Mouse (Mus musculus) cerebellum, postnatal 4 days (tissue): ENCODE data around the gene Gss.
A peak's percentile ranks its signal among the peaks of the same experiment; 100 is the strongest.
"Not testable (repeated sequence)": the region's sequence is repeated elsewhere in the genome, so short reads cannot be mapped to it uniquely, and the experiment has no call there.

Experiments
- DNase-seq, 2 experiments: peaks; one replicate each; pipeline ENCODE4 v3.0.0; 2022; ENCODE audit warnings: low spot score in 2 of 2, mixed read lengths in 1 of 2

The Gss gene

GRCm38 (mm10) chr2:155574700-155575099, 17.9 kb downstream of the Gss start:
- DNase-seq, result peak in 1 of 2 experiments; percentile 38

DNA sequence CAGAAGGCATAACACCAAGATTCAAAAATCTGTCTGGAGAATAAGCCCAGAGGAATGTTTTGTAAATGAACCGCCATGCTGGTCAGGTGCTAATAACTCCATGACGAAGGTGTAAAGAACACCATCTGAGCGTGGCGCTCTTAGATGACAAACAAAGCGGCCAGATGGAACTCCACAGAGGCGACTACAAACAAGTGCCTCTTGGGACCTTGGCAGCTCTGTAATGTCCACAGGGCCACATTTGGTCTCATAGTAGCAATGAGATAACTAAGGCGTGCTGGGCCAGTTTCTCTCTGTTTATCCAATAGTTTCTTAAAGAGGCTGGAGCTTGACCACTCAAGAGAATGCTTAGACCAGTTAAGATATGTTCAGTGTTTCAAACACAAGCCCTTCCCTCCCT, 18.6 kb downstream of the Gss start:
- DNase-seq, result no peak

DNA sequence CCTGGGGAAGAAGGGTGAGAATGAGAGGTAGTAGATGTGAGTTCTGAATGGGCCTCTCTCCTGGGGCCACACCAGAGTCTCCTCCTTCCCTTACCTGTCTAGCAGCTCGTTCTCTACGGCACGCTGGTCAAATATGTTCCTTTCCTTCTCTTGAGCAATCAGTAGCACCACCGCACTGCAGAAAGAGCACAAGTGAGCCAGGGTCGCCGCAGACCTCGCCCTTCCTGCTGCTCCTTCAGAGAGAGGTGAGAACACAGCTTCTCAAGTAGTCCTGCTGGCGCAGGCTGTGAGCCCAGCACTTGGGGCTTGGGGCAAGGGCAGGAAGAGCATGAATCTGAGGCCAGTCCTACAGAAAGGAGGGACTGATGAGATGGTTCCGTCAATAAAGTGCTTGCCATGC, 19.6 kb downstream of the Gss start:
- DNase-seq, result no peak

DNA sequence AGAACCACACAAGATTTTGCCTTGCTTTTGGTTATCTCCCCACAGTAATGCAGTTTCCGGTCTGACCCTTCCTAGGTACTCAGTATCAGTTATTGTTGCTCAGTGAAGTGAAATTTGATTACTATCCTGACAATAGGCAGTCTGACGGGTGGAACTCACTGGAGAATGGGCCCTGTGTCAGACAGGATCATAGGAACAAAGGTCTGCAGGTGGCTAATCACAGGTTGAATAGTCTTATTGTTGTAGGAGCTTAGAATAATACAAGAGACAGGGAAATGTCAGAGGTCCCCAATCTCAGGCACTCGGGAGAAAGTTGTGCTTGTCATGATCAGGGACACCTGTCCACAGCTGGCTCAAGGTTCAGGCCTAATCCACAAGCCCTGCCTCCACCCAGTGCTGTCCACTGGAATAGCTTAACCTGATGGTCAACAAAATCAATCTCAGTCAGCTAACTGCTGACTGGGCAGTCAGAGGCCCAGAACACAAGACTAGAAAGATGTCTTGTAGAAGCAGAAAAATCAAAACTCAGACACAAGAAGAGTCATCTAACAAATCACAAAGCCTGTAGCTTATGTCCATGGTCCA, 23.3 kb downstream of the Gss start:
- DNase-seq, result no peak

- DNase-seq, result no peak
Measured at GRCm38 (mm10) chr2:155567751-155568150, 24.9 kb downstream of the Gss start.

- no peak for DNase-seq
Measured at GRCm38 (mm10) chr2:155562934-155563333, 29.7 kb downstream of the Gss start.

DNA sequence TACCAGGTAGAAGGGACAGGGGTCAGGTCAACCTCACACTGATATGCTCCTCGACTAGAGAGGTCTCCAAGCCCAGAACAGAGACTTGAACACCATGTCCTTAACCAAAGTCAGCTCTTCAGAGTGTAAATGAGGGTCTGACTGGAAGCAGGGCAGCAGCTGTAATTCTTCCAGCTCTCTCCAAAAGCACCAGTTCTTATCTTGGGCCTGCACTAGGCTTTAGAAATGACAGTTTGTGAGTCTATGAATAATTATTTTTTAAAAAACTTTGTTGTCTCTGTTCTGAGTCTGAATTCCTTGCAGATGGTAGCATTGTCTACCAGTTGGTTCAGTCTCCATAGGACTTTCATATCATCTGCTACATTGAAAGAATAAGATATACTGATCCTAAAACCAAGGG, 30.4 kb downstream of the Gss start:
- no peak for DNase-seq

DNA sequence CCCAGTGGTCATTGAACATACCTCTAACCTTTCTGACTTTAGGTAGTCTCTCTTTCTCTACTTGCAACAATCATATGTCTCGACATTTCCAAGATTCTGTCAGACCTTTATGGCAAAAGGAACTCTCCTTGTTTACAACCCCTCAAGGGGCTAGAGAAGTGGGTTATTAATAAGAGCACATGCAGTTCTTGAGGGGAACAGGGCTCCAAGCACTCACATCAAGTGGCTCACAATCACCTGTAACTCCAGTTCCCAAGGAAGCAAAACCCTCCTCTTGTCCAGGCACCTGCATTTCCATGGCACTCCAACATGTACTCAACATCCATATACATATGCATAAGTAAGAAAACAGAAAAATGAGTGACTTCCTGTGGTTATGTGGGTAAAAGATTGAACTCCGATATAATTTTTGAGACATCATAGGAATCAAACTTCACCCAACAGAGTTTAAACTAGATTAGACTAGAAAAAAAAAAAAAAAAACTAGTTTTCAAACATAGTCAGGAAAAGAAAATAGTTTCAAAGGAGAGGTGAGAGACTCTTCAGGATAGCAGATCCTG, 38.1 kb downstream of the Gss start:
- DNase-seq, result no peak

- DNase-seq, result no peak
Measured at GRCm38 (mm10) chr2:155552949-155553354, 39.7 kb downstream of the Gss start.

- no peak for DNase-seq
Measured at GRCm38 (mm10) chr2:155552336-155552735, 40.3 kb downstream of the Gss start.

DNA sequence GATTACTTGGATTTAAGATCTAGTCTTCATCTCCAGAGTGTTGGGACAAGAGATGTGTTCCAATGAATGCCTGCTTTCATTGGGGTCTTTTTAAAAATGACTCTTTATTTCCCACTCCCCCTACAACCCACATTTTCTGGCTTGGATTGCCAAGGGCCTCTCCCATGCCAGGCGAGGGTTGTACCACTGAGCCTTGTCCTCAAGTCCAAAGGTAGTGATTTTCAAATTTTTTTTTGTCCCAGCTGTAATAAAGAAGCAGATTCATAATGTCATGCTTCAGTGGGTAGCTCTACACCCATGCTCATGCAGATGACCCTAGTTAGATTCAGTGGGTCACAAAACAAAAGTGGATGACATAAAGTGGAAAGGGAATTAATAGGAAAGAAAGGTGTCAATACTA, 45.7 kb downstream of the Gss start:
- DNase-seq, result no peak

GRCm38 (mm10) chr2:155540822-155541458, 51.7 kb downstream of the Gss start:
- DNase-seq, result no peak

- DNase-seq, result no peak
Measured at GRCm38 (mm10) chr2:155539696-155540095, 52.9 kb downstream of the Gss start.

- not testable (repeated sequence) for DNase-seq
Measured at GRCm38 (mm10) chr2:155538463-155539057, 54.0 kb downstream of the Gss start.

GRCm38 (mm10) chr2:155537761-155538462, 54.7 kb downstream of the Gss start:
- DNase-seq, result no peak

DNA sequence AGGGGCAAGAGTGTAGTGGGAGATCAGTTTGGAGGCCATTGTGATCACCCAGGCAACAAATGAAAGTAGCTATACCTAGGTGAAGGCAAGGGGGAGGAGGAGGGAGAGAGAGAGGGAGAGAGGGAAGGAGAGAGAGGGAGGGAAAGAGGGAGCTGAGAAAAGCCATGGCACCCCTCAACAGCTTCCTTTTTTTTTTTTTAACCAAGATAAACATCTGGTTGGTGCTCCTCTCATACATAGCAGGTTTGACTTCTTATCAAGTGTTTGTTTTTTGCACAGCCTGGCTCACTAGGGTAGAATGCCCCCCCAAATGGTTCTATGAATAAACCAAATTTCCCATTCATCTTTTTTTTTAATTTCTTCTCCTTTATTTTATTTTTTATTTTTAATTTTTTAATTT, 56.3 kb downstream of the Gss start:
- DNase-seq, result no peak

GRCm38 (mm10) chr2:155527367-155527766, 65.2 kb downstream of the Gss start:
- DNase-seq, result no peak

GRCm38 (mm10) chr2:155524378-155524777, 68.2 kb downstream of the Gss start:
- DNase-seq, result no peak

- no peak for DNase-seq
Measured at GRCm38 (mm10) chr2:155523706-155524105, 68.9 kb downstream of the Gss start.

DNA sequence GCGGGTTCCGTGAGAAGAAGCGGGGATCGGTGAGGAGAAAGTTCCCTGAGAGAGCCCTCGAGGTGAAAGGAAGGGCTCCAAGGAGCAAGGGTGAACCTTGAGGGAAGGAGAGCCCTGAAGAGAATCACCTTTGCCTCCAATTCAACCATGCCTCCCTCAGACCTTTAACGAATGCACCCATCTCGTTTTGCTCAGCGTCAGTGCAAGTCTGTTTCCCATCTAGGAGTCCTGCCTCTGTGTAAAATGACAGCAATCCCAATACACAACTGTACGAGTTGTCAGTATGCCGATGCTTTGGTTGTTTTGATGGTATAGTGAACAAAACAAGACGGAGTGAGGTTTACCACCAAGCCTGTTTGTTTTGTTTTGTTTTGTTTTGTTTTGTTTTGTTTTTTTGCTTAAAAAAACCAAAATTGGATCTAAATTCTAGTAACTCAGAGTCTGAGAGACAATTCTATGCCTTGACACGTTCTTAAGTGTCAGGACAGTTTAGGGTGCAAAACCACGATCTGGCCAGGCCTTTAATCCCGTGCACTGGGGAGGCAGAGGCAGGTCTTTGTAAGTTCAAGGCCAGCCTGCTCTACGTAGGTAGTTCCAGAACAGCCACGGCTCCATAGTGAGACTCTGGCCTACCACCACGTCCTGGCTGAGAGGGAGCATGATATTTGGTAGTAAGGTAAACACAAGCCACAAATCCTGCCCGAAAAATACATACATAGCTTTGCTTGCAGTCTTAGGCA, 73.9 kb downstream of the Gss start:
- DNase-seq, result no peak
